Mouse (Mus musculus) Muller cell, postnatal 12 days (primary cell): ENCODE measurements around the gene Sorbs1.

Source experiments
- DNase-seq: peaks from one replicate; pipeline ENCODE4 v3.0.0-alpha.2; 2015; ENCODE audit errors: inconsistent ontology term

The Sorbs1 gene

GRCm38 (mm10) chr19:40478161-40478575, 35.4 kb downstream of the Sorbs1 start:
- DNase-seq: peak; percentile 75

- peak; percentile 24 for DNase-seq
Measured at GRCm38 (mm10) chr19:40477445-40477941, 36.1 kb downstream of the Sorbs1 start.

- no peak for DNase-seq
Measured at GRCm38 (mm10) chr19:40476491-40476890, 37.1 kb downstream of the Sorbs1 start.

- no peak for DNase-seq
Measured at GRCm38 (mm10) chr19:40471526-40472245, 41.9 kb downstream of the Sorbs1 start.

- no peak for DNase-seq
Measured at GRCm38 (mm10) chr19:40469792-40470191, 43.8 kb downstream of the Sorbs1 start.

- no peak for DNase-seq
Measured at GRCm38 (mm10) chr19:40468308-40468707, 45.3 kb downstream of the Sorbs1 start.

GRCm38 (mm10) chr19:40467810-40468209, 45.8 kb downstream of the Sorbs1 start:
- DNase-seq: peak; percentile 32

GRCm38 (mm10) chr19:40465339-40465738, 48.2 kb downstream of the Sorbs1 start:
- no peak for DNase-seq

GRCm38 (mm10) chr19:40464408-40464807, 49.2 kb downstream of the Sorbs1 start:
- DNase-seq: no peak

GRCm38 (mm10) chr19:40462892-40463291, 50.7 kb downstream of the Sorbs1 start:
- DNase-seq: peak; percentile 13

GRCm38 (mm10) chr19:40462481-40462880, 51.1 kb downstream of the Sorbs1 start:
- DNase-seq: peak; percentile 39

- no peak for DNase-seq
Measured at GRCm38 (mm10) chr19:40461662-40462061, 51.9 kb downstream of the Sorbs1 start.

- no peak for DNase-seq
Measured at GRCm38 (mm10) chr19:40460854-40461490, 52.6 kb downstream of the Sorbs1 start.

GRCm38 (mm10) chr19:40459338-40459737, 54.2 kb downstream of the Sorbs1 start:
- no peak for DNase-seq

GRCm38 (mm10) chr19:40458806-40459205, 54.8 kb downstream of the Sorbs1 start:
- no peak for DNase-seq

GRCm38 (mm10) chr19:40455248-40455647, 58.3 kb downstream of the Sorbs1 start:
- no peak for DNase-seq

- no peak for DNase-seq
Measured at GRCm38 (mm10) chr19:40454096-40454495, 59.5 kb downstream of the Sorbs1 start.

- no peak for DNase-seq
Measured at GRCm38 (mm10) chr19:40452201-40452600, 61.4 kb downstream of the Sorbs1 start.

- DNase-seq: no peak
Measured at GRCm38 (mm10) chr19:40451307-40451706, 62.3 kb downstream of the Sorbs1 start.

GRCm38 (mm10) chr19:40446525-40446924, 67.1 kb downstream of the Sorbs1 start:
- DNase-seq: no peak

GRCm38 (mm10) chr19:40442377-40442776, 71.2 kb downstream of the Sorbs1 start:
- DNase-seq: no peak

- no peak for DNase-seq
Measured at GRCm38 (mm10) chr19:40440951-40441350, 72.6 kb downstream of the Sorbs1 start.

- no peak for DNase-seq
Measured at GRCm38 (mm10) chr19:40438907-40439306, 74.7 kb downstream of the Sorbs1 start.
